Mouse (Mus musculus) lung, adult 2 months (tissue): ENCODE results near the gene Gm49630.
"Not testable (repeated sequence)": the region's sequence is repeated elsewhere in the genome, so short reads cannot be mapped to it uniquely, and the experiment has no call there.

Experiments used
- CTCF ChIP-seq: fragments of 200-500 bp; IDR thresholded peaks from 2 replicates; pipeline ENCODE4 v1.5.1; 2011; ENCODE audit warnings: mild to moderate bottlenecking, low read length, control low read depth; ENCODE audit not compliant: insufficient read depth
- POLR2A ChIP-seq: fragments of 200-500 bp; IDR thresholded peaks from 2 replicates; pipeline ENCODE4 v1.6.1; 2011; ENCODE audit warnings: low read depth, mild to moderate bottlenecking, control low read depth, low read length, borderline replicate concordance; ENCODE audit errors: extremely low read depth

DNA sequence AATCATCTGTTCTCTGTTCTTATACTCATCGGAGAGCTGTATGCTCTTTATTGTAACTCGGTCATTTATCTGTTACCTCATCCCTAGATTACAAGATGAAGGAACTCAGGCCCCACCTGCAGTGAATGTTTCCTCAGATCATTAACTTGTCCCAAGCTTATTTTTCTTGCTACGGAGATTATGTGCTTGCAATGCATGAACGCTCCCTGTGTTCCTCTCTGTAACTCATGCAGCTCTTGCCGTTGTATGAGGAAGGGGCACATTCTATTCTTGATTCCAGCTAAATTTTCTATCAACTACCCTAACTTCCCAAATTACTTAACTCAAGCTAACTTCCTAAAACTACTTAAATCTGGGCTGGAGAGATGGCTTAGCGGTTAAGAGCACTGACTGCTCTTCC is 28.0 kb upstream of the Gm49630 start:
- TF ChIP-seq CTCF, POLR2A: not testable (repeated sequence)
